Mouse (Mus musculus) small intestine, adult 2 months (tissue): Measurements from ENCODE around the gene Eri3.

Source experiments
- CTCF ChIP-seq: fragments of 200-500 bp; IDR thresholded peaks from 2 replicates; pipeline ENCODE4 v1.5.1; 2012; ENCODE audit warnings: low read depth, mild to moderate bottlenecking, control low read depth, inconsistent platforms, low read length, moderate library complexity, mixed read lengths; ENCODE audit not compliant: insufficient replicate concordance, insufficient read length; ENCODE audit errors: extremely low read depth
- POLR2A ChIP-seq: fragments of 200-500 bp; IDR thresholded peaks from 2 replicates; pipeline ENCODE4 v1.6.1; 2012; ENCODE audit warnings: low read depth, mild to moderate bottlenecking, control low read depth, inconsistent platforms, low read length, moderate library complexity

- TF ChIP-seq CTCF (no peak), POLR2A (no peak)
Observed at GRCm38 (mm10) chr4:117555495-117555894, 5.3 kb downstream of the Eri3 start.
